Mouse (Mus musculus) hindbrain, embryonic 12.5 days (tissue): Measurements from ENCODE around the gene Ankrd34a. TPM values are rescaled to one million over a fixed set of nuclear protein-coding genes. Genes with fewer than 3 reads are reported as not detected.

Experiments
- ATAC-seq: fragments of 200-750 bp; cut with Nextera tagmentation; 2 replicates; pipeline ENCODE4 v1.8.0; 2017; ENCODE audit warnings: moderate TSS enrichment; ENCODE audit not compliant: low FRiP score
- H3K27ac ChIP-seq: fragments of 300-500 bp; sonication (generic); 2 replicates; pipeline ENCODE4 v1.5.1; 2016; ENCODE audit warnings: mild to moderate bottlenecking
- H3K27me3 ChIP-seq: fragments of 300-500 bp; sonication (generic); 2 replicates; pipeline ENCODE4 v1.6.1; 2016; ENCODE audit warnings: mild to moderate bottlenecking
- H3K36me3 ChIP-seq: fragments of 300-500 bp; sonication (generic); 2 replicates; pipeline ENCODE4 v1.6.1; 2016; ENCODE audit warnings: mild to moderate bottlenecking
- H3K4me1 ChIP-seq: fragments of 300-500 bp; sonication (generic); 2 replicates; pipeline ENCODE4 v1.6.1; 2016
- H3K4me2 ChIP-seq: fragments of 300-500 bp; sonication (generic); replicated peaks from 2 replicates; pipeline ENCODE4 v1.6.1; 2016; ENCODE audit warnings: mild to moderate bottlenecking
- H3K4me3 ChIP-seq: fragments of 300-500 bp; sonication (generic); 2 replicates; pipeline ENCODE4 v1.5.1; 2016; ENCODE audit warnings: mild to moderate bottlenecking
- H3K9ac ChIP-seq: fragments of 300-500 bp; sonication (generic); 2 replicates; pipeline ENCODE4 v1.6.1; 2016; ENCODE audit warnings: mild to moderate bottlenecking, moderate library complexity
- H3K9me3 ChIP-seq: fragments of 300-500 bp; sonication (generic); replicated peaks from 2 replicates; pipeline ENCODE4 v1.6.1; 2016; ENCODE audit warnings: mild to moderate bottlenecking
- WGBS: fragments of 180-500 bp; shearing (Covaris S2); methylation state at CpG from one replicate; pipeline ENCODE4 v1.1.7; 2016; 5-methylcytosine and 5-hydroxymethylcytosine counted together
- polyA plus RNA-seq: library from polyadenylated mRNA; unstranded; fragments of >200 nt; fragmentation: Nextera tagmentation; extraction: Ambion mirVana; gene quantifications from 2 replicates; pipeline ENCODE4 v1.2.1, GENCODE M21; 2016

The Ankrd34a gene
- polyA plus RNA-seq, 1 experiment from 2014 or later = 5.1 TPM

DNA sequence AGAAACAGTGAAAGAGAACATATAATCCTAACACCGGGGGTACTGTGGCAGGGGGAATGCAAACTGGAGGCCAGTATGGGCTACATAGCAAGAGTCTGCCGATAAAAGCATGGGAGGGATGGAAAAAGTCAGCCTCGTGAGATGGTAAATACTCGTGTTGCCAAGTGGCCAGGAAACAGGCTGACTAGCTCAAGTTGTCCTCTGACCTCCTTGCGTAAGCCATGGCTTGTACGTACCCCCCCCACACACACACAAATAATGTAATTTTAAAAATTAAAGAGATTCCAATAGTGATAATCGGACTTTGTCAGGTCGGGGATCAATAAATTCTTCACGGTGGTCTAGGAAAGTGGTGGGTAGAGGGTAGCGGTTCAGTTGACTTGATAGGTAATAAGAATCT lies 3.1 kb upstream of the Ankrd34a start:
- WGBS = 1% methylated on average over 10 of the region's 10 CpGs
- Histone ChIP-seq H3K9me3 (no peaks in the 10 kb centered on the region), H3K4me1 (peaks cover 38% of the 10 kb centered on the region), H3K4me3 (peak overlapping the region; percentile 57), H3K27ac (peak overlapping the region; percentile 81), H3K36me3 (no peaks in the 10 kb centered on the region), H3K4me2 (peak overlapping the region; percentile 86), H3K9ac (peak overlapping the region; percentile 61), H3K27me3 (peaks cover 24% of the 10 kb centered on the region)
- ATAC-seq = peak; percentile 2; the same call in 1 of the 2 replicates

GRCm38 (mm10) chr3:96593790-96594560 lies 2.5 kb upstream of the Ankrd34a start, which contains the start of gene Polr3gl:
Gene Polr3gl, minus strand, starts transcription at chr3:96594181.
- WGBS = under 1% methylated on average over 38 of the region's 38 CpGs
- Histone ChIP-seq H3K4me1 (peaks cover 43% of the 10 kb centered on the region), H3K36me3 (no peaks in the 10 kb centered on the region), H3K4me3 (peak within 1 kb of the TSS; percentile 57), H3K9me3 (no peaks in the 10 kb centered on the region), H3K9ac (peak within 1 kb of the TSS; percentile 61), H3K27ac (peak within 1 kb of the TSS; percentile 81), H3K4me2 (peak within 1 kb of the TSS; percentile 86), H3K27me3 (peaks cover 27% of the 10 kb centered on the region)
- peak; percentile 80 for ATAC-seq

GRCm38 (mm10) chr3:96594851-96595250 lies 1.6 kb upstream of the Ankrd34a start:
- H3K9ac ChIP-seq = no peak overlapping the region
- no peak overlapping the region for H3K4me3 ChIP-seq
- H3K36me3 ChIP-seq = no peaks in the 10 kb centered on the region
- no peaks in the 10 kb centered on the region for H3K9me3 ChIP-seq
- 81% methylated on average over 5 of the region's 5 CpGs for WGBS
- peaks cover 47% of the 10 kb centered on the region for H3K4me1 ChIP-seq
- H3K27ac ChIP-seq = no peak overlapping the region
- H3K27me3 ChIP-seq = peaks cover 32% of the 10 kb centered on the region
- ATAC-seq = no peak
- H3K4me2 ChIP-seq = no peak overlapping the region

DNA sequence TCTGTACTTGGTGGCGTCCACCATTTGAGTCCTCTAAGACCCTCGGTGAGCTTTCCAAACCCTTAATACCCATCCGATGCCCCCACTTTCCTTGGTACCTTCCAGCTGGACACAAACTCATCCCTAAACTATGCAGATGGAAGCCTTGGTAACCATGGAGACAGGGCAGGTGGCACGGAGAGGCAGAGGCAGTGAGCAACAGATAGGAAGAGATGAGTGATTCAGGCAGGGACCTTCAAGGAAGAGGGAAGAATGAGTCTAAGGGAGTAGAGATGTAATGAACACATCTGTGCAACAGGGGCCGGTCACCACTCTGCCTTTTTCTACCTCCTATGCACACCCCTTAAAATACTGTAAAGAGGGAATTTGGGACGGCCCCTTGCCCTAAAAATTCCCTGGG lies 775 bp upstream of the Ankrd34a start:
- H3K36me3 ChIP-seq = no peaks in the 10 kb centered on the region
- no peak overlapping the region; the same call in 1 of the 2 replicates for H3K4me3 ChIP-seq
- no peaks in the 10 kb centered on the region for H3K9me3 ChIP-seq
- no peak overlapping the region for H3K27ac ChIP-seq
- H3K4me2 ChIP-seq = peak overlapping the region; percentile 94
- H3K27me3 ChIP-seq = peaks cover 32% of the 10 kb centered on the region
- no peak for ATAC-seq
- 22% methylated on average over 6 of the region's 6 CpGs for WGBS
- H3K9ac ChIP-seq = no peak overlapping the region
- H3K4me1 ChIP-seq = peaks cover 52% of the 10 kb centered on the region

- H3K4me3 ChIP-seq = peak overlapping the region; percentile 52
- H3K27me3 ChIP-seq = peaks cover 32% of the 10 kb centered on the region
- H3K4me1 ChIP-seq = peaks cover 52% of the 10 kb centered on the region
- ATAC-seq = no peak
- H3K27ac ChIP-seq = no peak overlapping the region
- H3K4me2 ChIP-seq = peak overlapping the region; percentile 94
- no peaks in the 10 kb centered on the region for H3K36me3 ChIP-seq
- WGBS = under 1% methylated on average over 11 of the region's 12 CpGs
- peak overlapping the region; percentile 78 for H3K9ac ChIP-seq
- no peaks in the 10 kb centered on the region for H3K9me3 ChIP-seq
Measured at GRCm38 (mm10) chr3:96596855-96597254, 419 bp downstream of the Ankrd34a start.

DNA sequence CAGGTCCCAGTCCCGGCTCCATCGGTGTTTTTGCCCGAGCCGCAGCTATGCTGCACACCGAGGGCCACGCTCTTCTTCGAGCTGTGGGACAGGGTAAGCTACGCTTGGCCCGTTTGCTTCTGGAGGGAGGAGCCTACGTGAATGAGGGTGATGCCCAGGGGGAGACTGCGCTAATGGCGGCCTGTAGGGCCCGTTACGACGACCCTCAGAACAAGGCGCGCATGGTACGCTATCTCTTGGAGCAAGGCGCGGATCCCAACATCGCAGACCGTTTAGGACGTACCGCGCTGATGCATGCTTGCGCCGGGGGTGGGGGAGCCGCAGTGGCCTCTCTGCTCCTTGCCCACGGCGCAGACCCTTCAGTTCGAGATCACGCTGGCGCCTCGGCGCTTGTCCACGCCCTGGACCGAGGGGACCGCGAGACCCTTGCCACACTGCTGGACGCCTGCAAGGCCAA lies 1.0 kb downstream of the Ankrd34a start:
- H3K27ac ChIP-seq = peak overlapping the region; percentile 79
- peak overlapping the region; percentile 78 for H3K9ac ChIP-seq
- no peaks in the 10 kb centered on the region for H3K9me3 ChIP-seq
- under 1% methylated on average over 40 of the region's 40 CpGs for WGBS
- no peak for ATAC-seq
- peaks cover 57% of the 10 kb centered on the region for H3K4me1 ChIP-seq
- no peaks in the 10 kb centered on the region for H3K36me3 ChIP-seq
- peak overlapping the region; percentile 94 for H3K4me2 ChIP-seq
- peak overlapping the region; percentile 52 for H3K4me3 ChIP-seq
- H3K27me3 ChIP-seq = peaks cover 32% of the 10 kb centered on the region

- Histone ChIP-seq H3K4me3 (peak overlapping the region; percentile 52), H3K27me3 (peaks cover 32% of the 10 kb centered on the region), H3K36me3 (no peaks in the 10 kb centered on the region), H3K27ac (peak overlapping the region; percentile 79), H3K4me1 (peaks cover 58% of the 10 kb centered on the region), H3K9me3 (no peaks in the 10 kb centered on the region), H3K9ac (peak overlapping the region; percentile 78), H3K4me2 (peak overlapping the region; percentile 94)
- 1% methylated on average over 53 of the region's 54 CpGs for WGBS
- ATAC-seq = no peak
Measured at GRCm38 (mm10) chr3:96598156-96599068, 2.0 kb downstream of the Ankrd34a start.

- Histone ChIP-seq H3K27me3 (peaks cover 32% of the 10 kb centered on the region), H3K27ac (0 out of 2 replicates have a peak overlapping the region, but pooled peaks have one; percentile 79), H3K9ac (peak overlapping the region; percentile 78; the same call in 1 of the 2 replicates), H3K4me2 (peak overlapping the region; percentile 94), H3K9me3 (no peaks in the 10 kb centered on the region), H3K36me3 (no peaks in the 10 kb centered on the region), H3K4me3 (peak overlapping the region; percentile 52; the same call in 1 of the 2 replicates), H3K4me1 (peaks cover 64% of the 10 kb centered on the region)
- 38% methylated on average over 8 of the region's 8 CpGs for WGBS
- no peak for ATAC-seq
Measured at GRCm38 (mm10) chr3:96599069-96599393, 2.6 kb downstream of the Ankrd34a start.

- Histone ChIP-seq H3K36me3 (0 out of 2 replicates have a peak, but pooled peaks cover 3% of the 10 kb centered on the region), H3K9me3 (no peaks in the 10 kb centered on the region), H3K27me3 (peaks cover 32% of the 10 kb centered on the region), H3K4me2 (0 out of 2 replicates have a peak overlapping the region, but pooled peaks have one; percentile 2), H3K27ac (no peak overlapping the region), H3K4me3 (no peak overlapping the region), H3K9ac (no peak overlapping the region), H3K4me1 (peaks cover 66% of the 10 kb centered on the region)
- ATAC-seq = no peak
- 68% methylated on average over 3 of the region's 3 CpGs for WGBS
Measured at GRCm38 (mm10) chr3:96599411-96599810, 3.0 kb downstream of the Ankrd34a start.

GRCm38 (mm10) chr3:96600639-96601250 lies 4.3 kb downstream of the Ankrd34a start, which contains the start of gene Lix1l:
Gene Lix1l, plus strand, starts transcription at chr3:96601149.
- Histone ChIP-seq H3K4me2 (peak within 1 kb of the TSS; percentile 75), H3K27ac (peak within 1 kb of the TSS; percentile 98), H3K9ac (peak within 1 kb of the TSS; percentile 97), H3K36me3 (peaks cover 7% of the 10 kb centered on the region; the same call in 1 of the 2 replicates), H3K4me3 (peak within 1 kb of the TSS; percentile 94), H3K9me3 (no peaks in the 10 kb centered on the region), H3K27me3 (peaks cover 21% of the 10 kb centered on the region), H3K4me1 (peaks cover 71% of the 10 kb centered on the region)
- WGBS = 1% methylated on average over 27 of the region's 27 CpGs
- ATAC-seq = peak; percentile 95

DNA sequence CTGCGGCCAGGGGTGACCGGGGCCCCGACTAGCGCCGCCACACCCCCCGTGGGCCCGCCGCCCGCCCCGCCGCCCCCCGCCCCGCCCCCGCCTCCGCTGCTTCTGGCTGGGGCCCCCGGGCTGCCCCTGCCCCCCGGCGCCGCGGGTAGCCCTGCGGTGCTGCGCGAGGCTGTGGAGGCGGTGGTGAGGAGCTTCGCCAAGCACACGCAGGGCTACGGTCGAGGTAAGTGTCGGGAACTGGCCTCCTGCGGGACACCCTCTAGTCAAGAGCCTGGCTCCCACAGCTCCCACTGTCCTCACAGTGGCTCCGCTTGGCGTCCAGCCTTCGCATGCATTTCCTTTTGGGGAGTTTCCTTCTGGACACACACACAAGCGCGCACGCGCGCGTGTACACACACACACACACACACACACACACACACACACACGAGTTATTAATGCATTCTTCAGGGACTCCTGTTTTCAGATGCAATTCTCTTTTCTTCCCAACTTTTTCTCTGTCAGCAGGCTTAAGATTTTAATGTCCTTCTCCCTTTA lies 4.9 kb downstream of the Ankrd34a start:
- peak overlapping the region; percentile 75 for H3K4me2 ChIP-seq
- peaks cover 16% of the 10 kb centered on the region for H3K27me3 ChIP-seq
- peaks cover 65% of the 10 kb centered on the region for H3K4me1 ChIP-seq
- H3K4me3 ChIP-seq = peak overlapping the region; percentile 94
- ATAC-seq = peak; percentile 74
- WGBS = 1% methylated on average over 34 of the region's 40 CpGs
- H3K9me3 ChIP-seq = no peaks in the 10 kb centered on the region
- peaks cover 7% of the 10 kb centered on the region; the same call in 1 of the 2 replicates for H3K36me3 ChIP-seq
- H3K27ac ChIP-seq = peak overlapping the region; percentile 98
- H3K9ac ChIP-seq = peak overlapping the region; percentile 97
